Mouse (Mus musculus) B cell, adult 2 months (primary cell): ENCODE results near the gene Ica1.

Experiments
- DNase-seq, 2 experiments: peaks; one replicate each; pipeline ENCODE4 v3.0.0; 2022

The Ica1 gene

GRCm38 (mm10) chr6:8686678-8687580 lies 91.4 kb downstream of the Ica1 start:
- peak; percentile 56 to 68 for DNase-seq

- DNase-seq = no peak
Measured at GRCm38 (mm10) chr6:8683379-8683778, 94.9 kb downstream of the Ica1 start.

- no peak for DNase-seq
Measured at GRCm38 (mm10) chr6:8680931-8681330, 97.4 kb downstream of the Ica1 start.

- no peak for DNase-seq
Measured at GRCm38 (mm10) chr6:8673013-8673412, 105.3 kb downstream of the Ica1 start.

GRCm38 (mm10) chr6:8669343-8669742 lies 108.9 kb downstream of the Ica1 start:
- DNase-seq = no peak

GRCm38 (mm10) chr6:8668013-8668811 lies 110.1 kb downstream of the Ica1 start:
- DNase-seq = no peak

GRCm38 (mm10) chr6:8665786-8666185 lies 112.5 kb downstream of the Ica1 start:
- DNase-seq = no peak

- no peak for DNase-seq
Measured at GRCm38 (mm10) chr6:8664956-8665355, 113.3 kb downstream of the Ica1 start.

- no peak for DNase-seq
Measured at GRCm38 (mm10) chr6:8663092-8663740, 115.1 kb downstream of the Ica1 start.

GRCm38 (mm10) chr6:8661404-8661803 lies 116.9 kb downstream of the Ica1 start:
- no peak for DNase-seq

- DNase-seq = no peak
Measured at GRCm38 (mm10) chr6:8660076-8660475, 118.2 kb downstream of the Ica1 start.

GRCm38 (mm10) chr6:8659194-8659959 lies 118.9 kb downstream of the Ica1 start:
- DNase-seq = no peak

- no peak for DNase-seq
Measured at GRCm38 (mm10) chr6:8658431-8658830, 119.9 kb downstream of the Ica1 start.

GRCm38 (mm10) chr6:8657459-8657858 lies 120.8 kb downstream of the Ica1 start:
- DNase-seq = no peak

- no peak for DNase-seq
Measured at GRCm38 (mm10) chr6:8655454-8655853, 122.8 kb downstream of the Ica1 start.

- peak in 1 of 2 experiments; percentile 8 for DNase-seq
Measured at GRCm38 (mm10) chr6:8650413-8650812, 127.9 kb downstream of the Ica1 start.

- no peak for DNase-seq
Measured at GRCm38 (mm10) chr6:8649295-8649865, 128.9 kb downstream of the Ica1 start.

- peak; percentile 36 to 51 for DNase-seq
Measured at GRCm38 (mm10) chr6:8648185-8648901, 129.9 kb downstream of the Ica1 start.

- no peak for DNase-seq
Measured at GRCm38 (mm10) chr6:8647513-8648184, 130.6 kb downstream of the Ica1 start.

- no peak for DNase-seq
Measured at GRCm38 (mm10) chr6:8645708-8646107, 132.6 kb downstream of the Ica1 start.

GRCm38 (mm10) chr6:8644703-8645102 lies 133.6 kb downstream of the Ica1 start:
- no peak for DNase-seq
